Mouse (Mus musculus) cortical plate, adult 2 months (tissue): ENCODE data around the gene Aff1.

Source experiments
- CTCF ChIP-seq: fragments of 200-500 bp; IDR thresholded peaks from 2 replicates; pipeline ENCODE4 v1.5.1; 2011; ENCODE audit warnings: mild to moderate bottlenecking, control low read depth, low read length; ENCODE audit not compliant: insufficient read depth; ENCODE audit errors: extremely low read depth
- POLR2A ChIP-seq: fragments of 200-500 bp; IDR thresholded peaks from 2 replicates; pipeline ENCODE4 v1.6.1; 2011; ENCODE audit warnings: mild to moderate bottlenecking, low read length, control low read depth; ENCODE audit not compliant: insufficient read depth; ENCODE audit errors: extremely low read depth

GRCm38 (mm10) chr5:103772252-103772651, 80.1 kb downstream of the Aff1 start:
- TF ChIP-seq POLR2A: no peak
- TF ChIP-seq CTCF: no peak
